Mouse (Mus musculus): Measurements from ENCODE around the gene Vkorc1l1. TPM values are rescaled to one million over a fixed set of nuclear protein-coding genes. Genes with fewer than 3 reads are reported as not detected.
"Not testable (repeated sequence)": the region's sequence is repeated elsewhere in the genome, so short reads cannot be mapped to it uniquely, and the experiment has no call there.

Gene Vkorc1l1
- total RNA-seq (2021), result 10 to 100 TPM; 42.0 to 44.4 TPM

DNA sequence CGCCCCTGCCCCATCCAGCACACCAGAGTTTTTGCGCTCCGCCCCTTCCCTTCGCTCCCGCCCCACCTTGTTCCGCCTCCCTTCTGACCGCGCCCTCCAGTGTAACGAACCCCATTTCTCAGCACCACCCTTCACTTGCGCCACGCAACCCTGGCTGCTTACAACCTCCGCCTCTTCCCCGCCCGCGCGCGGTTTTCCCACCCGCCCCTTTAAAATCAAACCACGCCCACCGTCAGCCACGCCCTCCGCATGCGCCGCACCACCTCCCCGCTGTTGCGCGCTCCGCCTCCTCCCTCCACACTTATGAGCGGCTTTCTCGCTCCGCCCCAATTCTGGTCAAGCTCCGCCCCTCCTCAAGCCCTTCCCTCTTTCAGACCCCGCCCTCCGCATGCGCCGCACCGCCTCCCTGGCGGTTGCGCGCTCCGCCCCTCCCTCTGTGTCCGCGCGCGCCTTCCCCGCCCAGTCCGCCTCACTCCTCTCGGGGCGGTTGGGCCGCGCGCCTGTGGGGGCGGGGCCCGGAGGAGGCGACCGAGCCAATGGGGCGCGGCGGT, at the start of gene Vkorc1l1:
Gene Vkorc1l1, plus strand, starts transcription at position 476 of the 551 bp plus-strand sequence.
- DNase-seq, result peak; percentile 98

GRCm38 (mm10) chr5:129895198-129896088, 46.3 kb upstream of the Vkorc1l1 start, which contains the start of gene Zbed5:
Gene Zbed5 (plus strand): TSS chr5:129895723.
- peak; percentile 85 to 87 for DNase-seq

DNA sequence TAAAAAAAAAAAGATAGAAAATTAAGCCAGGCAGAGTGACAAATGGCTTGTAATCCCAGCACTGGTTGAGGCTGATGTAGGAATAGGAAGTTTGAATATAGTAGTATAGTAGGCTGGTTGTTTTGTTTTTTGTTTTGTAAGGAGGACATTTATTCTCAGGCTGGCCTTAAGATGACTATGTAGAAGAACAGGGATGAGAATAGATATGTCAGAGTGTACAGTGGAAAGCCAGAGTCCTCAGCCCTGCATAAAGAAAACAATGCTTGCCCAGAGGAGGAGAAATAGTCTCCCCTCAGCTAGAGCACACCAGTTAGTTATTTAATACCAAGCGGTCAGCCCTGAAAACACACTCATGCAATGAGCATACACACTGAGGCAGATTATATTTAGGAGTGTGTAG, 43.3 kb upstream of the Vkorc1l1 start, which contains the start of gene Phkg1:
Gene Phkg1, minus strand, starts transcription at position 101 of the 400 bp plus-strand sequence.
- DNase-seq, result no peak

DNA sequence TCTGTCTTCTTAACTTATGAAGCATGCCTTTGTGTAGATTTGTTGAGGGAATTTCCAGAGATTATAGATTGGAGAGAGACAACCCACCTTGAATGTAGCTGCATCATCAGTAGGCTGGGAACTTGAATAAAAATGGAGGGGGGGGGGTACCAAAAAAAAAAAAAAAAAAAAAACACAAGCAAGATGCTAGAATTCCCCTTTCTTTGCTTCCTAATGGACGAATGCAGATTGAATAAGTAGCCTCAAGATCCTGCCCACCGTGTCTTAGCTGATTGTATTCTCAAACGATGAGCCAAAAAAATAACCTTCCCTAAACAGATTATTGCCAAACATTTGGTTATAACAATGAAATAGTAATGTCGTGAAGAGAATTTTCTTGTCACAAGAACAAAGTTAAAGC, 34.0 kb upstream of the Vkorc1l1 start:
- DNase-seq, result no peak

DNA sequence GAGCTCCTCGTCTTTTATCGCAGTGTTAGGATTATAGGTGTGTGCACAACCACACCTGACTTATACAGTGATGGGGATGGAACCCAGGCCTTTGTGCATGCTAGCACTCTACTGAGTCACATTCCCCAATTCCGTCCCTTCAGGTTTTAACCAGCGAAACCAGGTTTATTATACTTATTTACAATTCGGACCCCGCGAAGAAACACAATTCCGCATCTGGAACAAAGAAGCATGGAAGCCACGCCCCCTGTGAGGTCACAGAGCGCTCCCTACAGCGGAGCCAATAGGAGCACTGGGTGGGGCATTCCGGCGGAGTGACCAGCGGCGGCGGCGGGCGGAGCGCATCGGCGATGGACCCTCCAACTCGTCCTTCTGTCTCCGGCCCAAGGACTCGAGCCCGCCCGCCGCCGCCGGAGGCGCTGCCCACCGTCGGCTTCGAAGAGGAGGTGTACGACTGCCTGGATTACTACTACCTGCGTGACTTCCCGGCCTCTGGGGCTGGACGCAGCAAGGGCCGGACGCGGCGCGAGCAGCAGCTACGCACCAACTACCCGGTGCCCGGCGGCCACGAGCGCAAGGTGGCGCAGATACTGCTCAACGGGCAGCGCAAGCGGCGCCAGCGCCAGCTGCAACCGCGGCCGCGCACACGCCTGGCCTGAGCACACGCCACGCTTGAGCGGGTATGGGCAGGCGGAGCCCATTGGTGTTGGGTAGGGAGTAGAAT, 33.4 kb upstream of the Vkorc1l1 start, which contains the start of gene Nupr1l:
Gene Nupr1l, plus strand, starts transcription at position 299 of the 724 bp plus-strand sequence.
- peak; percentile 82 to 84 for DNase-seq

DNA sequence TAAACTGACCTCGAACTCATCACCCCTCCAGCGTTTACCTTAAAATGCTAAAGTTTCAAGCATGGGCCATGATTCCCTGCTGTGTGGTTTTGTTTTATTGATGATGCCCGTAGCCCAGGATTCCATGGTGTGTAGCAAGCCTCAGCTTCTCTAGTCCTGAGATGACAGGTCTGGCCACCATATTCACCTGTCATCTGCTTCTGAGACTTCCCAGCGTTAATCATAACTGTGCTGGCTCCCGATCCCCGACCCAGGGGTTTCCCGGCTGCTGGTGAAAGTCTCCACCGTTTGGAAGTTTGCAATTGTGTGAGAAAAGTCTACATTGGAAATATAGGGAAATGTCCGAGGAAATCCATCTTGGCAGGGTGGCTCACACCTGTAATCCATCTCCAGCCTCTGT, 32.6 kb upstream of the Vkorc1l1 start:
- DNase-seq, result no peak

DNA sequence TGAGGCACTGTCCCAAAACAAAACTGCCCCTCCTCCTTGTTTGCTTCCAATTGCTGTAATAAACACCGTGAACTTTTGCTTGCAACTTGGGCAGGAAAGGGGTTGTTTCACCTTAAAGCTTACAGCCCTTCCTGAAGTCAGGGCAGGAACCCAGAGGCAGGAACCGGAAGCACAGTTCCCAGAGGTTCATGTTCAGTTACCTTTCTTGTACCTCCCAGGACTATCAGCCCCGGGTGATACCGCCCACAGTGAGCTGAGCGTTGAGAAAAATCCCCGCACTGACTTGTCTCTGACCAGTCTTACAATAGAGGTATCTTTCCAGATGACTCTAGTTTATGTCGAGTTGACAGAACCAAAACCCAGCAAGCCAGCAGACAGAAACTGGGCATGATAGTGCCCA, 32.2 kb upstream of the Vkorc1l1 start:
- DNase-seq, result no peak

GRCm38 (mm10) chr5:129914024-129914423, 27.7 kb upstream of the Vkorc1l1 start:
- no peak for DNase-seq

GRCm38 (mm10) chr5:129915491-129915890, 26.3 kb upstream of the Vkorc1l1 start:
- DNase-seq, result not testable (repeated sequence)

DNA sequence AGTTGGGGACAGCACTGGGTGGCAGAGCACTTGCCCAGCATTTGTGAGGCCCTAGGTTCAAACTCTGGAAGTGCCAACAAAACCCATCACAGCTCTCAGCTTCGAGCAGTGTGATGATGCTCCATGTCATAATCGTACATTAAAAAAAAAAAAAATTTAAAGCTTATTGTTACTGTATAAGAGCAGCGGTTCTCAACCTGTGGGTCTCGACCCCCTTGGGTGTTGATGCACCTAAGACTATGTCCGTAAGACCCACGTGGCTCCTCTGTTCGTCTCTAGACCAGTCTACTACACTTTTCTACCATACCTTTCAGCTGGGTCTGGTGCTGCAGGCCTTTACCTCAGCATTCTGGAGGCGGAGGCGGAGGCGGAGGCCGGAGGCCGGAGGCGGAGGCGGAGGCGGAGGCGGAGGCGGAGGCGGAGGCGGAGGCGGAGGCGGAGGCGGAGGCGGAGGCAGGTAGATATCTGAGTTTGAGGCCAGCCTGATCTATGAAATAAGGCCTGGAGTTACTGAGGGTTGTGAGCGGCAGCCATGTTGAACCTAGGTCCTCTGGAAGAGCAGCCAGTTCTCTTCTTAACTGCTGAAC, 23.6 kb upstream of the Vkorc1l1 start:
- DNase-seq, result no peak

DNA sequence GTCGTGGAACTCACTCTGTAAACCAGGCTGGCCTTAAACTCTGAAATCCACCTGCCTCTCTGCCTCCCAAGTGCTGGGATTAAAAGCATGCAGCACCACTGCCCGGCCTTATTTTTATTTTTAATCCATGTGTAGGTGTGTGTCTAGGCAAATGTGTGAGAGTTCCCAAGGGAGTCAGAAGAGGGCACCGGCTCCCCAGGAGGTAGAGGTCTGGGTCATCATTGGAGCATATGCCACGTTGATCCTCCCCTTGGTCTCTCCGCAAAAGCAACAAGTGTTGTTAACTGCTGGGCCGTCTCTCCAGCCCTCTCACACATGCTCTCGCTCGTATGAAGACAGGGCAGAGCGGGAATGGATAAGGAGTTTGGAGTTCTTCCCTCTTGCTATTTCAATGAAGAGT, 23.0 kb upstream of the Vkorc1l1 start:
- DNase-seq, result no peak

GRCm38 (mm10) chr5:129919320-129919719, 22.4 kb upstream of the Vkorc1l1 start:
- no peak for DNase-seq

GRCm38 (mm10) chr5:129921972-129922371, 19.8 kb upstream of the Vkorc1l1 start:
- DNase-seq, result no peak

- no peak for DNase-seq
Observed at GRCm38 (mm10) chr5:129924820-129925452, 16.8 kb upstream of the Vkorc1l1 start.

GRCm38 (mm10) chr5:129925933-129926332, 15.8 kb upstream of the Vkorc1l1 start:
- no peak for DNase-seq

DNA sequence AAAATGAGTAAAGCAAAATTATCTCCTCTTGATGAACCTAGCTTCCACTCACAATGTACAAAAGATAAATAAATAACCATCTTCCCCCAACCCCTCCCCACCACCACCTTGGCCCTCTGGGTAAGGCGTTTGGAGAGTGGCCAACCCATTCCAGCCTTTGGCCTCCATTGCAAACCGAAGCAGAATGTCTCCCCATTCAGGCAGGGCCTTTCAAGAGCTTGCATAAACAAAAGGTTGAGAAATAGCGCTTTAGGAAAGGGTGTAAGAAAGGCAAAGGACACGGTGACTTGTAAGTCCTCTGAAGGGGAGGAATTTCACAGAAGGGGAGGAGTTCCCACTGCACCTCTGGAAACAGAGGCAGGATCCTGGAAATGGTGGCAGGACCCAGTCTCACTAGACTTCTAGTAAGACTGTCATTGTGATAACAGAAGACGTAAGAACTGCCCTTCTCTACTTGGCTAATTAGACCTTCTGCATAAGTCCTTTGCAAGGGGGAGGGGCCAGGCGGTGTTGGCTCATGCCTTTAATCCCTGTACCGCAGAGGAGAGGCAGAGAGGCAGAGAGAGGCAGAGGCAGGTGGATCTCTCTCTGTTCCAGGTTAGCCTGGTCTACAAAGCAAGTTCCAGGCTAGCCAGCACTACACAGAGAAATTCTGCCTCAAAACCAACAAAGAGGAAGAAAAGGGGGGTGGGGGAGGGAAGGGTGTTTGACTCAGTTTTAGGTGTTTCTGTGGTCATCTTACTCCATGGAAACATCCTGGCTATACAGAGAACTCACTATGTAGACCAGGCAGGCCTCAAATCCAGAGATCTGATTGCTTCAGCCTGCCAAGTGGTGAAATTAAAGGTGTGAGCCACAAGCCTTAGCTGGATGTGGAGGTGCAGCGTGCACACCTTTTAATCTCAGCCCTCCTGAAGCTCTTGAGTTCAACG, 11.6 kb upstream of the Vkorc1l1 start:
- no peak for DNase-seq

GRCm38 (mm10) chr5:129936941-129937340, 4.8 kb upstream of the Vkorc1l1 start:
- no peak for DNase-seq

DNA sequence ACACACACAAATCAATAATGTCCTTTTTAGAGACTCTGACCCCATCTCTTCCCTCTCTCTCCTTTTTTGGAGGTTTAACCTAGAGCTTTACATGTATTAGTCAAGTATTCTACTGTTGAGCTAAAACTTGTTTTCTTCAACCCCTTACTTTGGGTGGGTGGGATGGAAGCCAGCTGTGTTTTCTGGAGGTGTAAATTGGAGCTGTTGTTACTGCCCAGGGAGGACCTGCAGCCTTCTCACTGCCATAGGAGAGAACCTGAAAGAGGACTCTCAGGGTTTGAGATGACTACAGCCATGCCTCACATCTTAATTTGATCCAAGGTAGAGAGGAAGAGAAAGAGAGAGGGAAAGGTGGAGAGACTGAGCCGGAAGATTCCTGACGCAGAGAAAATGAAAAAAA, 1.5 kb upstream of the Vkorc1l1 start:
- no peak for DNase-seq

- no peak for DNase-seq
Observed at GRCm38 (mm10) chr5:129940736-129941494, 855 bp upstream of the Vkorc1l1 start.
